Mouse (Mus musculus) adrenal gland, postnatal 4 days (tissue): ENCODE measurements around the gene Fggy. TPM values are rescaled to one million over a fixed set of nuclear protein-coding genes. Genes with fewer than 3 reads are reported as not detected.
A peak's percentile ranks its signal among the peaks of the same experiment; 100 is the strongest.

Source experiments
- DNase-seq, 2 experiments: peaks; one replicate each; pipeline ENCODE4 v3.0.0; 2021 to 2022; ENCODE audit warnings: low spot score in 2 of 2, mixed read lengths in 2 of 2
- total RNA-seq, 2 experiments: library from RNA; stranded (reverse); gene quantifications; 2 replicates each; pipeline ENCODE4 v1.2.3; 2021

Fggy gene
- total RNA-seq, 2 experiments from 2014 or later = 48.2 to 60.9 TPM

DNA sequence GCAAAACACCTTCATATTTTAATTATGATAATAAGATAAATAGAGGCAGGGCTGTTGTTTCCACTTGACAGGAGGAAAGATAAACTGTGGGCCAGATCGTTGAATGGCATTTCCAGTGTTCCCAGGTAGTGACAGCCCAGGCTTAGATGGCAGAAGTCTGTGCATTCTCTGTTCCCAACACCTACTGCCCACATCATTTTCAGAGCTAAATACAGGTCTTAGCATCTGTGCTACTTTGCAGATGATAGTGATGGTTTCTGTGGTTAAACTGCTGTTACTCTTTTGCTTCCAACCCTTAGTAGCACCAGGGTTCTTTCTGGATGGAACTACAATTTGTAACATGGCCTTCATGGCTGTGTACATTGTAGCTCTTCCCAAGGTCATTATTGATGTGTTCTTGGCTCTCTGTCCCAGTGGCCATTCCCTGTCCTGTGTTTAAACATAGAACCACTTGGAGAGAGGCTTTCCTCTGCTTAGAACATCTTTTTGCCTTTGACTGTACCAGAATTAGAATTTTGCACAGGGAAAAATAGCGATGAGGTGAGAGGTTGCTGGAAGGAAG, 31.5 kb downstream of the Fggy start:
- no peak for DNase-seq

DNA sequence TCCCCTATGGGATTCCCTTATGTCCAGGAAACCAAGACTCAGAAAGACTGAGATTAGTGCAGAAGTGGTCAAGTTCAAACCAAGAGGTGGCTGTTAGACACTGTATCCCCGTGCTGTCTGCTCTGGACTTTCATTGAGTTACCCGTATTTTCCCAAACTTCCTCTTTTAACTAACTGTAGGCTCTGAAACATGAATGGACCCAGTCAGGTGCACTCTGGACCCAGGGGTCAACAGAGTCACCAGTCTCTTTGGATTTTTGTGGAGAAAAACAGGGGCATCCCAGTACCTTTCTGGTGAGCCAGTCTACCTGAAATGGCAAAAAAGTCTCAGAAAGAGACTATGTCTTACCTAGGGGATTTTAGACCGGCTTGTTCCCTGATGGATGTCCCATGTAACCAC, 33.6 kb downstream of the Fggy start:
- no peak for DNase-seq

DNA sequence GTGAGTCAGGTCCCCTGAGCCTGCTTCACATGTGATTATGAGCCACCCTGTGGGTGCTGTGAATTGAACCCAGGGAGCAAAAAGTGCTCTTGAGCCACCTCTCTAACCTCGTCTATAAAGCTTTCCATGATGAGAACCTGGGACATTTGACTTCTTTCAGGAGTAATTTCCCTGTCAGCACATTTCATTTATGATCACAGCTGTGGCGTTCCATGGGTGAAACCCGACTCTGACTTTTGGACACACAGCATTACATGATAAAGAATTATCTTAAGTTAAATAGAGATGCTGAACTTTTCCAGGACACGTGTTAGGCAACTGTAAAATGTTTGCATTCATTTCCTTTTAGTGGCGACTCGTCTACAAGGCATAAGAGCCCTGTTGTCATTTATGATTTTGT, 39.9 kb downstream of the Fggy start:
- no peak for DNase-seq

DNA sequence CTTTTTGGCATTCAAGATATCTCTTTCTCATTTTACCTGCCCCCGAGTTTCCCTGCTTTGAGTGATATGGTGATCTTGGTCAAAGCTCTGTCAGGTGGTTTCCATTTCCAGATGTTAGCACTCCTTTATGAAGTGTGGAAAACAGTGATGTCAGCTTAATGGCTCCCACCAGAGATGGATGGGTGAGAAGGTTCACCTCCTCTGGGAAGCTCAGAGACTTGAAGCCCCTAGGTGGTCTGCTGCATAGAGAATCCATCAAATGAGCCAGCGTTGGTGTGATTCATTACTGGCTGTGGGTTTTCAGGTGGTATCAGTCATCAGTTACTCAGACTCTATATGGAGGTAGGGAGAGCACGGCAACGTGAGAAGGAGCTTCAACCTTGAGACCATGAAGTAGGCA, 44.5 kb downstream of the Fggy start:
- no peak for DNase-seq

DNA sequence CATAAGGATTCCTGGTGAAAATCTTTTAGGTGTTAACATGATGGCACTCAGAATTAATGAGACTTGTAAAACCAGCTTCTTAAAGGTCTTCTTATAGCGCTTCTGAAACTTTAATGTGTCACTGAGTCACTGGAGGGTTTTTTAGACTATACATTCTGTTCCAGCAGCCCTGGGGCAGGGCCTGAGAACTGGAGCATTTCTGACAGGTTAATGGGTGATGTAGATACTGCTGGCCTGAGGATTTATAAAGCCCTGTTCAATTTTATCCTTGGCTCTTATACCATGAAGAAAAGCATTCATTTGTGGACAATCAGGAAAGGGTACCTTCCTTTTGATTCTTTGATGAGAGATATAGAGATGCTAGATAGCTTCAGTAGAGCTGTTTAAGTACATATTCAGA, 45.9 kb downstream of the Fggy start:
- no peak for DNase-seq

DNA sequence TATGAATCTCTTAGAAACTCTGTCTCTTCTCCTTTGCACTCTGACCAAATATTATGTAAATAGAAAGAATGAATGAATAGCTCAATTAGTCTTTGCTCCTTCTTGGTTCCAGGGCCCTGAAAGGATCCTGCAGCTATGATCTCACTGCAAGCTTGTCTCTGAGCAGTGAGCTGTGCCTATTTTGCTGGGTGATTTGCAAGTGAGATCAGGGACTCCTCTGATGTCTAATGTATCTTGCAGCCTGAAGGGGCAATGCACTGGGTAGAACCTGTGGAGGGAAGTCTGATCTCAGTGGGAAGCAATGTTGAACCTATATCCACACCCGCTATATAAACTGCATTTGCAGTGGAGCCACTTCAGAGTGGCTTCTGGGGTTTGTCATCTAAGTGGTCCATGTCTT, 53.4 kb downstream of the Fggy start:
- no peak for DNase-seq

DNA sequence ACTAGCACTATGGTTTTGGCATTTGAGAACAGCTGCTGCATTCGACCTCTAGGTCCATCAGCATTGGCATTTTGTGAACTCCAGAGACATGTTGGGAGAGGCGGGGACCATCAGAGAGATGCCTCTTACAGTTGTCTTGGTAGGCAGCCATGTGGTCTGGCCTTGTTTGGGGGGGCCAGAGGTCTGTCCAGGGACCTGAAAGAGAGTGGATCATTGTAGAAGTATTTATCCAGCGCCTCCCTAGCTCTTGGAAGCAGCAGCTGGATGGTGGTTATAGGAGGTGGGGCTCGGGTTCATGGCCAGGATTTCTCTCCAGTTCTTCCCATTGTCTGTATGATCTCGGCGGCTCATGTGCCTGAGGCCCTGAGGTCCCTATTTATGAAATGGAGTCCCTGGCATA, 54.1 kb downstream of the Fggy start:
- DNase-seq = no peak

DNA sequence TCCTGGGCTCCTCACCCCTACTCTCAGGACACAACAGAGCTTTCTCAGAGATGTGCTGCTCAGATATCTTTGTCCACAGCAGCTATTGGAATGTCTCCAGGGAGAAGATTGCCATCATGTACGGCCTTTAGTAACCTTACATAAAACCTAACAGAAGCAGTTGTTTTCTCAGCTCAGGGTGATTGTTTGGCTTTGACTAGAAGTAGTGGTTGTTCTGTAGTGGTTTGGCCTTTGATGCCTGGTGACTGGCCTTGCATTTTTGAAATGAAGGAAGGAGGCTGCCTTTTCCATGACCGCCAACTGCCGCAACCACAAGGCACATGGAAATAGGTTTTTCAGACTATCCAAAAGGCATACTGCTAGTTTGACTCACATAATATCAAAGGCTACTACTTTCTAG, 63.7 kb downstream of the Fggy start:
- DNase-seq = no peak

DNA sequence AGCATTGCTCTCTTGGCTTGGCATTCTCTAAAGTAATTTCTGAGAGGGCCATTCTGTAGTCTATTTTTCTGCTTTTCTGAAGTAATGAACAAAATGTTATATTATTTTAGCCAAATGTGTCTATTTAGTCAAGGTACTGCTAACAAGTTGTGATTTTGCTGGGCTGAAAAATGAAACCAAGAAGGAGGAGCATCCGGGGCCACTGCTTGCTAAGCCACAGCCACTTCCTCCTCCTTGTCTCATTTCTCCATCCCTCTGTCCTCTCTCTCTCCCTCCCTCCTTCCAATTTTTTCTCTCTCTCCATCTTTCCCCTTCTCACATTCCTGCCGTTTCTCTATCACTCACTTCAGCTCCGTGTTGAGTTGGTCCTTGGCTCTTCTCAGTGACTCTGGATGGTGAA, 67.4 kb downstream of the Fggy start:
- DNase-seq = no peak

DNA sequence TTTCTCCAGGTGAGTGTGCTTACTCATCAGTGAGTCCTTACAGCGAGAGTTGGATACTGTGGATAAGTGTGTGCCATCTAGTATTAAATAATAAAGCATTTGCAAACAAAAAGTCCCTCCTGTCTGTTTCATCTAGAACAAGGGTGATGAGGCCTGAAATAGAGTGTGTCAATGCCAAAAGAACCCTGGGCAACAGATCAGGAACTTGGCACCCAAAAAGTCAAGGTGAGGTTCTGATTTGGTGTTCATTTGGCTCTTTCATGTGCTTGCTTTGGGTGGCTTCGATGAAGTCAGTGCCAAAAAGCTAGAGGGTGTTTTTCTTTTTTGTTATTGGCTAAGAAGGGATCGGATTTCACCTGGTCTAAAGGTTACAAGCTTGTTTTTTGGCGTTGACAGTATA, 68.3 kb downstream of the Fggy start:
- no peak for DNase-seq

DNA sequence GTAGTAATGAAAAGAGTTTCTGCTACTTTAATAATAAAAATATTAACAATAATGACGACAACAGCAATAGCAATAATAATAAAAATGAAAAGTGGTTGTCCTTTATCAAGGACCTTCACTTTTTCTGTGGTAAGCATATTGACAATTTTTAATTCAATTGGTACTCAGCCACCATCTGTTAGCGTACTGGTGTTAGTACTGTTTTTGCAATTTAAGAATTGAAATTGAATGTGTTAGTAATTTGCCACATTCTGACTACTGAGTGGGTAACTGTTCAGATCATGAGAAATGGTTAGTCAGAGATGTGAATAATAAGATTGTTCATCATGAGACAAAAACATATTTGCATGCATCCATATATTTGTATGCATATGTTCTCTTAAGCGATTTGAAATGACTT, 68.9 kb downstream of the Fggy start:
- no peak for DNase-seq

DNA sequence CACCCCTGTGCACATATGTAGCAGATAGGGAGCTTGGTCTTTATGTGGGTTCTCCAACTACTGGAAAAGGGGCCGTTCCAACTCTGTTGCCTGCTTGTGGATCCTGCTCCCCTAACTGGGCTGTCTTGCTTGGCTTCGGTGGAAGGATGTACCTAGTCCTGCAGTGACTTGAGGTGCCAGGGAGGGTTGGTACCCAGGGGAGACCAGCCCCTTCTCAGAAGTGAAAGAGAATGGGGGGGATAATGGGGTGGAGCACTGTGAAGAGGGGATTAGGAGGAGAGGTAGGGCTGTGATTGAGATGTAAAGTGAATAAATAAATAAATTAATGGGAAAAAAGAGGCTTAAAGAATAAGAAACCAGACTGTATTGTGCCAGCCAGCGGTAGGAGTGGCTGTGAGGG, 77.6 kb downstream of the Fggy start:
- DNase-seq = no peak

DNA sequence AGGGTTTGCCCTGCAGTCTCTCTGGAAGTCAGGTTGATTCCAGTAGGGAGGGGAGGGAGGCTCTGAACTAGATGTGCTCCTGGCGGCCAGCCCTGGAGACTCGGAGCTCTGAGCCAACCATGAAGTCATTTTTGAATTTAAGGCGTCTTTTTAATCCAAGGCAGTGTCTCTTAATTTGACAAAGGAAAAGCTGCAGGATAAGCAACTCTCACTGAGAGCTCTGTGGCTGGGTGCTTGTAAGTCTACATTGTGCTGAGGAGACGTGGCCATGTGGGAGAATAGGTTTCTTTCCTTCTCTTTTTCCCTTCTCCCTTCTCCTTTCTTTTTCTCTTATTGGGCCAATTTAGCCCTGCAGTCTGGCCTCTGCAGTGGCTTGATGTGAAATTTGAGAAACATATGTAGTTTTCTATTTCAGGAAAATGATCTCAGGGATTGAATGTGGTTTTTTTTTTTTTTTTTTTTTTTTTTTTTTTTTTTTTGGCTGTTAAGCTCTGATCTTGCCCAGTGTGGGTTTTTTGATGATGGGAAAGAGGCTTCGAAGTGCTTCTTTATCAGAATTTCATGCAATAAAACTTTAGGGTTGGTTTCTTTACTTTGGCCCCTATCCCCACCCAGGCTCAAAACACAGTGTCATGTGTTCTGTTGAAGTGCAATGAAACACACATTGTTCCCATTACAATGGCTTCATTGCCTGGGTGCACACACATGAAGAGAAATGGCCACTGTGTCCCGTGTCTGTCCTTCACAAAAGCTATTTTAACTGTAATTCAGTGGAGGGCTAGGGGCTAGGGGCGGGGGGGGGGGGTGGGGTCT, 79.8 kb downstream of the Fggy start:
- no peak for DNase-seq

DNA sequence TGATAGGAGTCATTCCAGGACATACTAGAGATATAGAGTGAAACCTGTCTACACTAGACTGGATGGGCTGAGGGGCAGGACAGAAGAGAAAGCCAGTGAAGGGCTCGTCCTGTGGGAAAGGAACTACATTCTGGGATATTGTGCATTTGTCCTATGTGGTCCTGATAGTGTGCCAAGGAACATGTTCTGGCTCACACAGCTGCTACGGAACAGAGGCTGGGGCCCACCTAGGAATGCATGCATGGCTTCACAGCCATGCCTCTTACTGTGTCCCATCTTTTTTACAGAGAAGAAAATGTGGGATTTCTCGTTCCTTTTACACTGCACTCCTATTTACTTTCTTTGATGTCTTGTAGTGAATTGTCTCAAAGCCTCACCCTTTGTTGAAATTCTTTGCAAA, 80.8 kb downstream of the Fggy start:
- no peak for DNase-seq

DNA sequence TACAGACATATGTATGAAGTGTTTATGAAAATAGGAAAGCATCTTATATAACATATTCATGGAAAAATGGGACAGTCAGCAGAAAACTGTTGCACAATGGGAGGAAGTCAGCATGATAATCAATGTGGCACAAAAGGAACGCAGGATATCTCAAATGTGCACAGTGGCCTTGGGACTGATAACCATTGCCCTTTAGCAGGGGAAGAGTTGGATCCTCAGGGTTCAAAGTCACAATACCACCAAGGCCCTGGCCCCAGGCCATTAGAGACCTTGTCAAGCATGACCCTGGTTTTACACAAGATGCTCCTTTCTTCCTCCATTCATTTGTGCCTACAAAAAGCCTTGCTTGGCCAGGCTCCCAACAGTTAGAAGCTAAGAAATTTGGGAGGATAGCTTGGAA, 83.5 kb downstream of the Fggy start:
- peak in 1 of 2 experiments; percentile 31 for DNase-seq

DNA sequence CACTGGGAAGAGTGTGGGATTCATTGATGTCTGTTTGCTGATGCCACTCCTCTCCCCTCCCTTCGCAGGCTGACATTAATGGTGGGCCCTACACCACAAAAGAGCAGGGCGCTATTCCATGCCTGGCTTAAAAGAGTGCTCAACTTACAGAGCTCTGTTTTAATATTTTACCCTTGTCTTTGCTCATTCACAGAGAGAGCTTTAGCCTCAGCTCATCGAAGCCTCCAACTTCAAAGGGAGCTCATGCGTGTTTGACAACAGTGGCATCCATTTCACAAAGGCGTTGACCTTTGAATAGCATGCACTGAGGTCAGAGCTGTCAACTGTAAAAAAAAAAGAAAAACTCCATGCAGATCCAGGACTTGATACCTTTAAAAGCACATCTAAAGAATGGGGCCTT, 86.7 kb downstream of the Fggy start:
- DNase-seq = no peak

DNA sequence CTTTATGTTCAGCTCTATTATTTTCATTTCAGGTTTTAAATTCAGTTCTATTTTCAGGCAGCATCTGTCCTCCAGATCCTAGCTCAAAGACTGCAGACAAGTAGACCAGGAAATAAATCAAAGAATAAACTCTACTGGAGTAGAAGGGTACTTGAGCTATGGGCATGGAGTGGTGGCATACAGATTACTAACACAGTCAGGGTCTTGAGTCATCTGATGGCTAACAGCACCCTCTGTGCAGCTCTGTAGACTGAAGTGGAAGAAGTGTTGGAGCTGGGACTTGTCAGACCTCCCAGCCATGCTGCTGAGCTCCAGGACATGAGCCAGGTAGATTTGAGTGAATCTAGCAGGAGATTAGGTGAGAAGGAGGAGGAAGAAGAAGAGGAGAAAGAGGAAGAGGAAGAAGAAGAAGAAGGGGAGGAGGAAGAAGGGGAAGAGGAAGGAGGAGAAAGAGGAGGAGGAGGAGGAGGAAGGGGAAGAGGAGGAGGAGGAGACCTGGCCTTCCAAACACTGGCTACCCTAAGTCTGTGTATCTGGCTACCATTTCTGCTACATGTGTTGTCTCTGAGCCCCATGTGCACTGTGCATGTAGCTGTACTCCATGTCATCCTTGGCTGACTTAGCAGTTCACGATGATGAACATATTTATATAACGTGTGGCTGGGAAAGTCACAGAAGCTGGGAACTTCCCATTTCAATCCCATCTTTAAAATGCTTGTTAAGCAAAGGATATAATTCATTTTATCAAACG, 91.7 kb downstream of the Fggy start:
- DNase-seq = no peak

DNA sequence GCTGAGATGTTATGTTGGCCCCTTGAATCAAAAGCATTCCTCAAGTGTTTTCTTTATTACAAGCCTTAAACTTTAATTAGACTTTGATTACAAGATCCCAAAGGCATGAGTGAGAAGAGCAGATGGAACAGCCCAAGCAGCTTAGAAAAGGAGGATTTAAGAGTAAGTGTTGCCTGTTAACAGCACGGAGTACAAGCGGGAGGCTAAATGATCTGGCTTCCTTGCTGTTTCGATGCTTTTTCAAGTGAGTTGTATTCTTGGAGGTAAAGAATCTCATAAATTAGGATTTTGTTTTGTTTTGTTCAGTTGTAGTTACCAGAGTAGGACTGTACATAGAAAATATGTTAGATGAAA, 92.2 kb downstream of the Fggy start:
- no peak for DNase-seq

DNA sequence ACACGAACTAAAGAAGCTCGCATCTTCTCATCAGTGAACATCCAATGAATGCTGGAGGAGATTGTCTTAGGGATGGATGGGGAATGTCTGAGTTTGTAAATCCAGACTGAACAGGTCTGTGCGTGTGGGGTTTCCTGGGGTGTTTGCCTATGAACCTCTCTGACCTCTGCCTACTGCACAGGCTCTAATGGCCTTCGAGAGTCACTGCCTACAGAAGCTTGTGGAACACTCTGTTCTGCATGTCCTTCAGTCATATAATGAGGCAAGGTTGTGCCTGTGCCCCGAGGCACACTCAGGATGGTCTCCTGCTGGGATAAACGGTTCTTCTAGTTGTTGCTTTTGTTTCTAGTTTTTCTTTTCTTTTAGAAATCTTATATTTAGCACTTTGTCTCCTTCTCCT, 92.7 kb downstream of the Fggy start:
- no peak for DNase-seq

DNA sequence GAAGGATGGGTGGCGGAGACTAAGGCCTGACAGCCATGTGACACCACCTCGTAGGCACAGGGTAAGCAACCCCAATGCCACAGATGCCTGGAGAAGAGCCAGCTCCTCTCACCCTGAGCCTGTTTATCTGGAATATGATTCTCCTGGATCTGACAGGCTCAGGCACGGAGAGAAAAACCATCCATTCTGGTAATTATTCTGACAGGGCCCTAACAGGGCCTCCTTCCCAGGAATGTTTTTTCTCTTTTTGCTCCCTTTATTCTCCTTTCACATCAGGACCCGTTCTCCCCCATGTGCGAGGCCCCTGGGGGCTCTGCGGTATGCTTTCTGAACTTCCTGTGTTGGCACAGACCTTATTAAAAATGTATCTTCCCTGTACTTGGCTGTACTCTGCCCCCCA, 94.7 kb downstream of the Fggy start:
- no peak for DNase-seq

DNA sequence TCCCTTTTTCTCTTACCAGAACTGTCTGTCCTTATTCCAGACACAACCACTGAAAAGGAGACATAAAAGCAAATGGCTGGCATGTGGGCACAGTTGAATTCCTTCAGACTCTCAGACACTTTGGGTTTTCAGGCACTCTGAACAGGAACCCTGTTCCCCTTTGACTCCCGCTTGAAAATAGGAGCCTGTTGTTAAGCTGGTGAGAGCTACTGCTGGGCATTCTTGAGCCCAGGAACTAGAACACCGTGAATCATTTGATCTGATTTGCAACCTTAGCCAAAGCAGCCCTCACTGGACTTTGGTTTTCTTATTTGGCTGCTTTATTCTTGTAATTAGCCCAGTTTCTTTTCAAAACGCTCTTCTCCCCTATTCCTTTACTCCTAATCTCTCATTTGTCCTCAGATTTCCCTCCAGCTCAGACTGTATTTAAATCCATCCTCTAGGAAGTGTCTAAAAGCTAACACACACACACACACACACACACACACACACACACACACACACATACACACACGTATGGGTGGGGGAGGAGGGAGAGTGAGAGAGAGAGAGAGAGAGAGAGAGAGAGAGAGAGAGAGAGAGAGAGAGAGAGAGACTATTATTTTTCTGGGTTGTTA, 96.1 kb downstream of the Fggy start:
- no peak for DNase-seq

DNA sequence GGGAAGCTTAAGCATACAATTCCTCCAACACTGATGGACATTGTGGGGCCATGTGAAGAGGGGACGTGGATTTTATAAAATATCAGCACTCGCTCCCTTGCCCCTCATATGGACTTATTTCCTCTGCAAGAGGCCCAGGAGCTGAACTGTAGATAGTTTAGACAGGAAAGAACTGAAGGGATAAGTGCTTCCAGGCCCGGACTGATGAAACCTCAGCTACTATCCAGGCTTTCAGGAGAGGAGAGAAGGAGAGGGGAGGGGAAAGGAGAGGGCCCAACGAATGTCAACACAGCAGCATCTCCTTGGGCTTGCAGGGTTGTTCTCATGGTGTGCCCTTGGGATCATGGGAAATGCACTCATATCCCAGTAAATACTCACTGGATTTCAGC, 96.6 kb downstream of the Fggy start:
- DNase-seq = no peak
